In the genomic region with DNA sequence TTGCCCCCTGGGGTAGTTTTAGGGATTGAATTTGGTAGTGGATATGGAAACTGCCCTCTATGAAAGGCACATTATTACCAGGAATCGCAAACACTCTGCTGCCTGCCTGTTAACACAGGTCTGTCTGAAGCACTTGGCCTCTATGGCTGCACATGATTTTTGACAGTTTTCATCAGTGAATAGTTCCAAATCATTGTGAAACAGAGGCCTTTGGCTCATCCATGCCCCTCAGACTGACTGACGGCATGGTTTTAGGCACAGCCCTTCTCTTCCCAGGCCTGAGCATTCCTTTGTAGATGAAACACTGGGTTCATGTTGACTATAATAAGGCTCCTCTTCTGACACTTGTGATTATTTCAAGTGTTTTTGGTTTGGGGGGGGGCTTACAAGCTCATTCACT, we compare ENCODE assay signal across 18 mouse cellular contexts.
"Had no signal": no experiment of that assay in that cellular context is flagged by ENCODE, and none has a peak within 500 bp of the region (broad histone marks: within the 10 kb centered on the region; RNA-seq: fewer than 3 reads in every experiment).

No protein-coding gene starts in this region.

- H3K9ac ChIP-seq: lung, embryonic 14.5 days; midbrain, embryonic 13.5 days; neural tube, embryonic 13.5 days; neural tube, embryonic 15.5 days had no signal

- H3K27ac ChIP-seq: midbrain, embryonic 10.5 days; midbrain, embryonic 13.5 days; neural tube, embryonic 13.5 days; neural tube, embryonic 15.5 days had no signal

- H3K4me1 ChIP-seq: midbrain, embryonic 10.5 days; midbrain, embryonic 13.5 days; neural tube, embryonic 13.5 days; neural tube, embryonic 15.5 days had no signal

- H3K4me3 ChIP-seq: midbrain, embryonic 10.5 days; midbrain, embryonic 13.5 days; myocyte; neural tube, embryonic 13.5 days; neural tube, embryonic 15.5 days had no signal

- H3K27me3 ChIP-seq: midbrain, embryonic 13.5 days; neural tube, embryonic 13.5 days; neural tube, embryonic 15.5 days had no signal

- DNase-seq: lung, adult 18-20 months; lung, embryonic 14.5 days; lung, postnatal 14 days; lung, postnatal 4 days; retina, postnatal 1 day; right cerebral cortex, adult 18-20 months; right cerebral cortex, postnatal 25 days; right cerebral cortex, postnatal 4 days; spleen, adult 18-20 months; thymus, adult 18-20 months; thymus, postnatal 14 days; thymus, postnatal 36 days had no signal

- H3K36me3 ChIP-seq: midbrain, embryonic 10.5 days; midbrain, embryonic 13.5 days; neural tube, embryonic 13.5 days; neural tube, embryonic 15.5 days had no signal

- H3K9me3 ChIP-seq: midbrain, embryonic 10.5 days; midbrain, embryonic 13.5 days; neural tube, embryonic 13.5 days; neural tube, embryonic 15.5 days had no signal

- H3K4me2 ChIP-seq: lung, embryonic 14.5 days; midbrain, embryonic 13.5 days; neural tube, embryonic 13.5 days; neural tube, embryonic 15.5 days had no signal

- ATAC-seq: midbrain, embryonic 13.5 days; midbrain, embryonic 16.5 days had no signal
